Mouse (Mus musculus): ENCODE results near the gene Mon1b. TPM values are rescaled to one million over a fixed set of nuclear protein-coding genes. Genes with fewer than 3 reads are reported as not detected.

The Mon1b gene
- polyA plus RNA-seq, 1 experiment from 2014 or later, result 4.0 TPM

DNA sequence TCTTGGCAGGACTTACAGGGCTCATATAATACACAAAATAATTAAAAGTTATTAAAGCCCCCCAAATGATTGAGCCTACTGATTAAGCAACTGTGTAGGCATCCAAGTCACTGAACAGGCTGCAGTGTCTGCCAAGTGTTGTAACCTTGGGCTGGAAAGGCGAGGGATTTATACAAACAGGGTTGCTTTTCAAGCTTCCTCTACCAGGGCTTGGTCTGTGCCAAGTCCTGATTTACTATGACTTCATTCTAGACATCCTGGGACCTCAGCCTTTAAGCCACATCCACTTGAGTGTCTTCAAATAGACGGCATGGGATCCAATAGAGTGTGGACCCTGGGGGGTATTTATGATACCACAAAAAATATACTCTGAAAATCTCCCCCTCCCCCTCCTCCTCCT is 39.9 kb downstream of the Mon1b start:
- Histone ChIP-seq H3K9ac (no peak overlapping the region), H3K4me2 (no peak overlapping the region), H3K27me3 (replicated peaks) (no peaks in the 10 kb centered on the region), H3K36me3 (no peaks in the 10 kb centered on the region), H3K27ac (no peak overlapping the region), H3K4me3 (no peak overlapping the region), H3K4me1 (no peaks in the 10 kb centered on the region), H3K9me3 (replicated peaks) (no peaks in the 10 kb centered on the region)
- no peak for ATAC-seq
- WGBS (ENCODE audit: insufficient replicate concordance), result 63% methylated on average over 2 of the region's 2 CpGs

- H3K9ac ChIP-seq, result no peak overlapping the region
- no peak overlapping the region for H3K4me3 ChIP-seq
- no peaks in the 10 kb centered on the region for H3K36me3 ChIP-seq
- H3K27me3 ChIP-seq (replicated peaks), result no peaks in the 10 kb centered on the region
- no peak overlapping the region for H3K27ac ChIP-seq
- WGBS (ENCODE audit: insufficient replicate concordance), result 48% methylated on average over 1 of the region's 1 CpGs
- H3K4me1 ChIP-seq, result no peaks in the 10 kb centered on the region
- no peaks in the 10 kb centered on the region for H3K9me3 ChIP-seq (replicated peaks)
- no peak for ATAC-seq
- H3K4me2 ChIP-seq, result no peak overlapping the region
Measured at GRCm38 (mm10) chr8:113676811-113677210, 41.4 kb downstream of the Mon1b start.

DNA sequence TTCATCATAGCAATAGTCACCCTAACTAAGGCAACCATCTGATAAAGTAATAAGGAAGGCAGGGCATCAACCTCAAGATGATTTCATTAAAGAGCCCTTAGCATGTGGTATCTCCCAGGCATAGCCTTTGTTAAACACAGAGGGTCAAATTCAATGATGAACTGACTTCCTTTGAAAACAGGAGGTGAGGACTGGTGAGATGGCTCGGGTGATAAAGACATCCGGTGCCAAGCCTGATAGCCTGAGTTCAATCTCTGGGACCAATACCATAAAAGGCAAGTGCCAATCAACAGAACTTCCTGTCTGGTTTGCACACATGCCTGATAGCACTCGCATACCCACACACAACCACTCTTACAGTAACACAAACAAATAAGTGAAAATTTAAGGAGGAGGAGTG is 44.0 kb downstream of the Mon1b start:
- no peak for ATAC-seq
- Histone ChIP-seq H3K27ac (no peak overlapping the region), H3K4me3 (no peak overlapping the region), H3K9ac (no peak overlapping the region), H3K4me2 (no peak overlapping the region), H3K9me3 (replicated peaks) (no peaks in the 10 kb centered on the region), H3K27me3 (replicated peaks) (no peaks in the 10 kb centered on the region), H3K36me3 (no peaks in the 10 kb centered on the region), H3K4me1 (no peaks in the 10 kb centered on the region)
- WGBS (ENCODE audit: insufficient replicate concordance), result 26% methylated on average over 3 of the region's 3 CpGs

DNA sequence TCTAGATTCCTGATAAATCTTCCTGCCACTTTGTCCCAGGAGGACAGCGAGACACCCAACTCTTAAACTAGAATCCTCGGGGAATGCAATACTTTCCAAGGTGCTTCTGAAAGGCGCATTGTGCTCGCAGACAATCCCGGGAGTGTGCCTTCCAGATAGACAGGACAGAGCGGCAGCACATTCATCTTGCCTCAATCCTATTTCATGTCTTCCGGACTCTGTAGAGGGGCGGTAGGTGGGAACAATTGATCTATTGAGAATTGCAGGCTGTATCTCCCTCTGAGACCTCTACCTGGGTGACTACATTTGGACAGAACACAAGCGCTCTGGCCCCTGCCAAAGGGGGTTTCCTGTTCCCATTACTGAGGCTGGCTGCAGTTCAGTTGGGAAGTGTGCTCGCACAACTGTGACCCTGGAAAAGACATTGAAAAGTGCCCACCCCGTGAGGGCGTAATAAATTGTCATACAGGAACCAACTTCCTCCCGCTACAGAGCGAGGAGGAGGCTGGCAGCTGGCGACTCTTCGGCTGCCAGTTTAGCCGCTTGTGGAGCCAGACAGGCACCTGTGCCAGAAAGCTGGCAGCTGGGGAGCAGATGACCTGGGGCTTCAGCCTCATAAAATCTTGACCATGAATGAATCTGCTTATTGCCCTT is 52.6 kb downstream of the Mon1b start:
- WGBS (ENCODE audit: insufficient replicate concordance), result 74% methylated on average over 17 of the region's 17 CpGs
- H3K9me3 ChIP-seq (replicated peaks), result no peaks in the 10 kb centered on the region
- no peak overlapping the region for H3K4me2 ChIP-seq
- no peak overlapping the region for H3K9ac ChIP-seq
- no peak overlapping the region for H3K27ac ChIP-seq
- no peaks in the 10 kb centered on the region for H3K36me3 ChIP-seq
- no peaks in the 10 kb centered on the region for H3K4me1 ChIP-seq
- H3K27me3 ChIP-seq (replicated peaks), result no peaks in the 10 kb centered on the region
- no peak overlapping the region for H3K4me3 ChIP-seq
- no peak for ATAC-seq

DNA sequence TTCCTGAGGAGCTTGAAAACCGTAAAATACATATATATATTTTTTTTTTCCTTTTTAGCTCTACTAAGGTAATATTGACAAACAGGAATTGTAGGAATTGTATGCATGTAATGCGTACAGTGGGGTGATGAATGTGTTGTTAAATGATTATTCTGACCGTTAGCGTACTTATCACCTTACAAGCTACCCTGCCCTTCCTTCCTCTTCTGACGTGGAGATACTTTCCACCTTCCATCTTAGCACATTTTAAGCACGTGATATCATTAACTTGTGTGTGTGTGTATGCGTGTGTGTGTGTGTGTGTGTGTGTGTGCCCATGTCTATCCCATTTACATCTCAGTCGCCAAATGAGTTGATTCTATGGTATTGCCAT is 53.1 kb downstream of the Mon1b start:
- Histone ChIP-seq H3K27ac (no peak overlapping the region), H3K36me3 (no peaks in the 10 kb centered on the region), H3K9me3 (replicated peaks) (no peaks in the 10 kb centered on the region), H3K4me2 (no peak overlapping the region), H3K9ac (no peak overlapping the region), H3K27me3 (replicated peaks) (no peaks in the 10 kb centered on the region), H3K4me3 (no peak overlapping the region), H3K4me1 (no peaks in the 10 kb centered on the region)
- WGBS (ENCODE audit: insufficient replicate concordance), result 64% methylated on average over 8 of the region's 8 CpGs
- no peak for ATAC-seq

DNA sequence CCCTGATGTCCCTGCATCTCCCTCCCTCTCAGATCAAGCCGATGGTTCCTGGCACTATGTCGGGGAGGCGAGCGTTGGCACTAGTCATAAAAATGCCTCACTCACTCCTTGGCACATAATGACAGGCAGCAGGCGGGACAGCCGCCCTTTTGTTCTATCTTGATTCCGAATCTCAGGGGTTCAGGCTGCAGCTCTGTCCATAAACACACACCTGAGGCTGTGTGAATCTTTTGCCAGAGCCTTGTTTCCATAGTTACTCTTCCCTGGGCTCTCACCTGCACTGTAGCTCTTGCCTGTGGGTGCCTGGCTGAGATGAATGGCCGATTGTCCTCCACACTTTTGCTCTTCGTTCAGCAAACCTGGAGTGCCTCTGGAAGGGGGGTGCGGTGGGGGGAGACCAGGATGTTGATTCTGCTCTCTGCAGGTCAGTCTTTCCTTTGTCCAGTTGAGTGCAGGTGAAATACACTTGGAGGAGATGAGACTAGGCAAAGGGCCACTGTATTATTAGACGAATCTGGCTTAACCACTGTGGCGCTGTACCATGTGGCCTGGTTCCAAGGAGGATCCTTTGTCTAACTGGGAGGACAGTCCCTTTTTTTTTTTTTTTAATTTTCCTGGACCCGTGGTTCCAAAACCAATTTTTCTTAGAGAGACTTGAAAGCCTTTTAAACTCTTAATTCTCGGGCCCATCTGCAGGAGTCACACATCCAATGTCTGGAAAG is 56.4 kb downstream of the Mon1b start:
- Histone ChIP-seq H3K9ac (no peak overlapping the region), H3K4me2 (no peak overlapping the region), H3K27ac (no peak overlapping the region), H3K4me3 (no peak overlapping the region), H3K9me3 (replicated peaks) (no peaks in the 10 kb centered on the region), H3K27me3 (replicated peaks) (no peaks in the 10 kb centered on the region), H3K36me3 (no peaks in the 10 kb centered on the region), H3K4me1 (no peaks in the 10 kb centered on the region)
- WGBS (ENCODE audit: insufficient replicate concordance), result 66% methylated on average over 14 of the region's 14 CpGs
- ATAC-seq, result no peak

Other genes starting within 250 kb of the Mon1b start
- not detected in 2 replicates for gene Syce1l, start 7.6 kb downstream of the Mon1b start, polyA plus RNA-seq (2016; fragmentation: Nextera tagmentation; extraction: Ambion mirVana)
- gene Adamts18, start 213.2 kb downstream of the Mon1b start, polyA plus RNA-seq (2016; fragmentation: Nextera tagmentation; extraction: Ambion mirVana), result 0.46 and 0.85 TPM in 2 replicates